Mouse (Mus musculus) G1E (cell line): ENCODE results near the gene Tmod2. TPM values are rescaled to one million over a fixed set of nuclear protein-coding genes. Genes with fewer than 3 reads are reported as not detected.
"Not testable (repeated sequence)": the region's sequence is repeated elsewhere in the genome, so short reads cannot be mapped to it uniquely, and the experiment has no call there.

Experiments
- ATAC-seq: 2 replicates; pipeline ENCODE4 v1.8.0; 2016; ENCODE audit warnings: mild to moderate bottlenecking; ENCODE audit not compliant: insufficient number of reproducible peaks, poor library complexity, low FRiP score, severe bottlenecking; ENCODE audit errors: extremely low read depth
- DNase-seq: peaks from one replicate; pipeline ENCODE4 v3.0.0; 2012; ENCODE audit warnings: low spot score
- H3K27me3 ChIP-seq: 2 replicates; pipeline ENCODE4 v1.6.1; 2012; ENCODE audit warnings: mild to moderate bottlenecking, low read length, inconsistent platforms; ENCODE audit not compliant: insufficient read depth
- H3K36me3 ChIP-seq: replicated peaks from 2 replicates; pipeline ENCODE3; 2012; ENCODE audit warnings: mild to moderate bottlenecking, inconsistent platforms
- H3K4me1 ChIP-seq: 2 replicates; pipeline ENCODE4 v1.6.1; 2012; ENCODE audit warnings: low read depth, low read length, inconsistent platforms, mixed read lengths; ENCODE audit not compliant: insufficient read depth
- H3K4me3 ChIP-seq: 2 replicates; pipeline ENCODE4 v1.5.1; 2012; ENCODE audit warnings: low read depth, mild to moderate bottlenecking, inconsistent platforms, low read length, moderate library complexity, mixed read lengths
- H3K9me3 ChIP-seq: replicated peaks from 2 replicates; pipeline ENCODE4 v1.6.1; 2012; ENCODE audit warnings: inconsistent platforms
- CTCF ChIP-seq: IDR thresholded peaks from 2 replicates; pipeline ENCODE4 v1.5.1; 2012; ENCODE audit warnings: low read depth, low read length, inconsistent platforms, mixed read lengths
- GATA1 ChIP-seq: IDR thresholded peaks from 2 replicates; pipeline ENCODE4 v1.6.1; 2012; ENCODE audit warnings: borderline replicate concordance, low read length, inconsistent platforms, mixed read lengths
- GATA2 ChIP-seq: IDR thresholded peaks from 2 replicates; pipeline ENCODE4 v1.6.1; 2012; ENCODE audit warnings: low read depth, low read length, inconsistent platforms, borderline replicate concordance
- POLR2AphosphoS5 ChIP-seq: IDR thresholded peaks from 2 replicates; pipeline ENCODE4 v1.6.1; 2012; ENCODE audit warnings: low read depth, low read length, inconsistent platforms; ENCODE audit not compliant: insufficient replicate concordance
- TAL1 ChIP-seq: conservative IDR thresholded peaks from 2 replicates; pipeline ENCODE4 v1.6.1; 2012; ENCODE audit warnings: low read depth, low read length, inconsistent platforms, mixed read lengths
- polyA plus RNA-seq: library from polyadenylated mRNA; stranded (reverse); fragments of >175 nt; gene quantifications from 2 replicates; pipeline ENCODE4 v1.2.3, GENCODE M21; 2012
- total RNA-seq, 2 experiments: library from RNA; stranded (forward) in 1 of 2; stranded (reverse) in 1 of 2; fragments of 200-1000 nt in 1 of 2; fragments of >200 nt in 1 of 2; fragmentation: Nextera tagmentation in 1 of 2; gene quantifications; 2 replicates each; pipeline ENCODE4 v1.2.3; 2014 to 2017

Gene Tmod2
- total RNA-seq (2014; fragmentation: Nextera tagmentation): not detected in 2 replicates
- total RNA-seq (2017): 0.17 and 0.38 TPM in 2 replicates
- polyA plus RNA-seq: not detected in 2 replicates

GRCm38 (mm10) chr9:75610571-75611493 lies at the start of gene Tmod2:
Gene Tmod2, minus strand, starts transcription at chr9:75611325.
- Histone ChIP-seq H3K36me3 (no peaks in the 10 kb centered on the region), H3K9me3 (no peaks in the 10 kb centered on the region), H3K4me3 (no peak within 1 kb of the TSS), H3K27me3 (peaks cover 6% of the 10 kb centered on the region; the same call in 1 of the 2 replicates), H3K4me1 (no peaks in the 10 kb centered on the region)
- DNase-seq (no peak), ATAC-seq (no peak)
- TF ChIP-seq GATA1 (no peak), GATA2 (no peak), TAL1 (no peak), POLR2AphosphoS5 (no peak), CTCF (no peak)

DNA sequence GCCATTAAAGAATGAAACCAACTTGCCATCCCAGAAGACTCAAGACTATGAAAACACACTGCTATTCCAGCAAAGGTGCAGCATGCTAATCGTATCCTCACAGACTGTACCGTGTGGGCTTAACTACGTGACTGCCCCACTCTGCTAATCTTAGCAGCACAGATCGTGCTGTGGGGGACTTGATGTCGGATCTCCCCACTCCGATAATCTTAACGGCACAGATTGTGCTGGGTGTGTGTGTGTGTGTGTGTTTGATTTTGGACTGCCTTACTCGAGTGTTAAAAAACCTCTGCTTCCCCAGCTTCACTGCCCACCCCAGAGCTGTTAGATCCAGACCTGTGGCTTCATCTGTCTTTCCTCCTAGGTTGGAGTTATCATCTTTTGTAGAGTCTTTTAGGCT lies 49.8 kb upstream of the Tmod2 start:
- no peaks in the 10 kb centered on the region for H3K36me3 ChIP-seq
- TF ChIP-seq TAL1: peak; percentile 74
- TF ChIP-seq GATA1: no peak
- peak; percentile 76 for ATAC-seq
- no peak overlapping the region for H3K4me3 ChIP-seq
- H3K4me1 ChIP-seq: peaks cover 5% of the 10 kb centered on the region; the same call in 1 of the 2 replicates
- DNase-seq: no peak
- no peaks in the 10 kb centered on the region for H3K9me3 ChIP-seq
- H3K27me3 ChIP-seq: no peaks in the 10 kb centered on the region

- not testable (repeated sequence) for ATAC-seq, DNase-seq, H3K27me3 ChIP-seq, H3K36me3 ChIP-seq, H3K4me3 ChIP-seq, H3K9me3 ChIP-seq
- H3K4me1 ChIP-seq: peaks cover 15% of the 10 kb centered on the region
Measured at GRCm38 (mm10) chr9:75656456-75656855, 45.3 kb upstream of the Tmod2 start.

DNA sequence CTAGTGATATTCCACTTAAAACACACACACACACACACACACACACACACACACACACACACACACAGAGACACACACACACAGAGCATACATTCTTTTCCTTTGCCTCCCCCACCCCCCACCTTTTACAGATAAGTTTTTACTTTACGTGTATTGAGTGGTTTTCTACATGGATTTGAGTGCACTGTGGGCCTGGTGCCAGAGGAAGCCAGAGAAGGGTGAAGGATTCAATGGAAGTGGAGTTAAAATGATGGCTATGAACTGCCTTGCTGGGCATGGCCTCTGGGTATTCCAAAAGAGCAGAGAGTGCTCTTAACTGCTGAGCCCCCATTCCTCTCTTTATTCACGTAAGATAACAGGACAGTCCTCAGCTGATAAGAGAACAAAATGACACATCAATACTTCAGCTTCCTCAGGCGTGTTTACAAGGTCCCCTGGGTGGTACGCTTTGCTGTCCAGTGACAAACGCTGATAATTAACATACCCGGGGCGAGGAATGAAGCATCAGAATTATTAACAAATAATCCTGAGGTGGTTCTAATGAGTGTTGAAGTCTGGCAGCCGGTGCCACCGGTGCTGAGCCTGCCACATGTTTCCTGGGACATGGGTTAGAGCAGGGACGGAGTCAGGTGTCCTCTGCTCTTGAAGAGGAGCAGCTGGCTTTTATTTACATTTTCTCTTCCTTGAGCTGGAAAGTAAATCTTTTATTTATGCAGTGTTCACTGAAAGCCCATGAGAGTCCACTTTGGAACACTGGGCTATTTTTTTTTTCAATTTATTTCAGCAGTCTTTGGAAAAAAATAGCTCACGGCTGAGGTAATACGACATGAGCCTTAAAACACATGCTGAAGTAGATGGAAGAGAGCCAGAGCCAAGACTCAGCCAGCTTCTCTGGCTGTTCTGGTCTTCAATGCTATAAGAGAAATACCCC lies 43.1 kb upstream of the Tmod2 start:
- no peak for TF ChIP-seq GATA2
- no peak for TF ChIP-seq GATA1
- TF ChIP-seq CTCF: no peak
- TF ChIP-seq POLR2AphosphoS5: no peak
- TF ChIP-seq TAL1: no peak
- peak; percentile 81 for ATAC-seq
- H3K9me3 ChIP-seq: no peaks in the 10 kb centered on the region
- H3K4me1 ChIP-seq: peaks cover 10% of the 10 kb centered on the region
- peak; percentile 11 for DNase-seq
- no peaks in the 10 kb centered on the region for H3K36me3 ChIP-seq
- no peak overlapping the region for H3K4me3 ChIP-seq
- H3K27me3 ChIP-seq: no peaks in the 10 kb centered on the region

- Histone ChIP-seq H3K36me3 (no peaks in the 10 kb centered on the region), H3K9me3 (no peaks in the 10 kb centered on the region; the same call in 1 of the 2 replicates), H3K4me3 (no peak overlapping the region), H3K4me1 (no peaks in the 10 kb centered on the region), H3K27me3 (no peaks in the 10 kb centered on the region)
- ATAC-seq (no peak), DNase-seq (no peak)
- TF ChIP-seq GATA2 (no peak), CTCF (no peak), TAL1 (no peak), POLR2AphosphoS5 (no peak), GATA1 (no peak)
Measured at GRCm38 (mm10) chr9:75645405-75645804, 34.3 kb upstream of the Tmod2 start.

DNA sequence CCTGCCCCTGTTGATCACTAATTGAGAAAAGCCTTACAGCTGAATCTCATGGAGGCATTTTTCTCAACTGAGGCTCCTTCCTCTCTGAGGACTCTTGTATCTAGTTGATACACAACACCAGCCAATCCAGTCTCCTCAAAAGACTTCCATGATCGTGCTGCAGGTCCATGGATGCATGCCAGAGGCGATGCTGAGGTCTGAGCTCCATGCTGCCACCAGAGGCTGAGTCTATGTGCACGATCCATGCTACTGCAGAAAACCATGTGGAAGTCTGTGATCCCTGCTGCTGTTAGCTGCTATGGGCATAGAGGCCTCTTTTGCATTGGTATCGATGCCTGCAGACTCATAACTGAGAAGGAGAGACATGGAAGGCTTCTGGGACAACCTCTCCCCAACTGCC lies 23.1 kb upstream of the Tmod2 start:
- no peak for DNase-seq
- Histone ChIP-seq H3K27me3 (no peaks in the 10 kb centered on the region), H3K36me3 (no peaks in the 10 kb centered on the region), H3K4me3 (no peak overlapping the region), H3K9me3 (no peaks in the 10 kb centered on the region), H3K4me1 (no peaks in the 10 kb centered on the region)
- ATAC-seq: no peak
- no peak for TF ChIP-seq GATA1
- no peak for TF ChIP-seq CTCF
- TF ChIP-seq TAL1: no peak
- no peak for TF ChIP-seq POLR2AphosphoS5
- no peak for TF ChIP-seq GATA2
